Mouse (Mus musculus) adrenal gland, adult 2 months (tissue): ENCODE results near the gene Gatm. TPM values are rescaled to one million over a fixed set of nuclear protein-coding genes. Genes with fewer than 3 reads are reported as not detected.

ENCODE experiments used
- microRNA-seq, 2 experiments: library from miRNA; unstranded; fragments of <30 nt; microRNA quantifications; one replicate each; pipeline ENCODE4 v1.2.0; 2021
- polyA plus RNA-seq: library from polyadenylated mRNA; depleted of rRNA; stranded (reverse); fragments of >200 nt; gene quantifications from 2 replicates; pipeline ENCODE4 v1.2.3, GENCODE M21; 2012; rRNA removed
- total RNA-seq, 2 experiments: library from RNA; stranded (reverse); gene quantifications; 2 replicates each; pipeline ENCODE4 v1.2.3; 2021

Gatm gene
- total and polyA plus RNA-seq, 3 experiments: 2.3 to 6.6 (median 4.4) TPM

Small RNA genes lying within 50 kb of the gene (microRNA-seq; reads per million reads assigned to microRNA genes)
- 2.6 to 9.5 reads per million in 2 experiments for gene Mir147

Other genes with a start within 250 kb of the Gatm start
- gene Shf, start 242.1 kb downstream of the Gatm start, total RNA-seq: 10 to 100 TPM in 1 of 2 experiments, 1 to 10 TPM in 1; 6.0 to 13.0 TPM
- gene Shf, start 242.1 kb downstream of the Gatm start, polyA plus RNA-seq: 12.3 and 15.9 TPM in 2 replicates
- gene Slc28a2, start 184.8 kb downstream of the Gatm start, total RNA-seq: 1 to 10 TPM; 1.5 to 2.7 TPM
- gene Slc28a2, start 184.8 kb downstream of the Gatm start, polyA plus RNA-seq: 0.83 and 2.0 TPM in 2 replicates
- under 1 TPM in 1 of 2 experiments, not detected in 1; 0.07 TPM for gene Gm14085, start 126.4 kb downstream of the Gatm start, total RNA-seq
- 0.08 and 0.13 TPM in 2 replicates for gene Gm14085, start 126.4 kb downstream of the Gatm start, polyA plus RNA-seq
- gene AA467197, start 25.7 kb upstream of the Gatm start, total RNA-seq: 1 to 10 TPM; 1.4 to 2.5 TPM
- not detected in 2 replicates for gene AA467197, start 25.7 kb upstream of the Gatm start, polyA plus RNA-seq
- gene Slc30a4, start 91.4 kb upstream of the Gatm start, total RNA-seq: 10 to 100 TPM; 27.3 to 30.7 TPM
- 3.8 and 5.0 TPM in 2 replicates for gene Slc30a4, start 91.4 kb upstream of the Gatm start, polyA plus RNA-seq
- gene Bloc1s6, start 127.2 kb upstream of the Gatm start, total RNA-seq: 10 to 100 TPM; 24.8 to 35.7 TPM
- 39.1 and 42.4 TPM in 2 replicates for gene Bloc1s6, start 127.2 kb upstream of the Gatm start, polyA plus RNA-seq
- gene Sqor, start 153.9 kb upstream of the Gatm start, total RNA-seq: 10 to 100 TPM; 80.0 to 89.7 TPM
- gene Sqor, start 153.9 kb upstream of the Gatm start, polyA plus RNA-seq: 48.4 and 55.7 TPM in 2 replicates